Mouse (Mus musculus) heart, postnatal 0 days (tissue): Measurements from ENCODE around the gene Hmx3. TPM values are rescaled to one million over a fixed set of nuclear protein-coding genes. Genes with fewer than 3 reads are reported as not detected.

ENCODE experiments used
- ATAC-seq: fragments of 200-750 bp; cut with Nextera tagmentation; 2 replicates; pipeline ENCODE4 v1.8.0; 2017; ENCODE audit warnings: low read depth, moderate number of reproducible peaks, moderate library complexity; ENCODE audit not compliant: insufficient read depth
- DNase-seq: peaks from one replicate; pipeline ENCODE4 v3.0.0-alpha.2; 2016; ENCODE audit warnings: low spot score
- H3K27ac ChIP-seq: fragments of 300-500 bp; sonication (generic); 2 replicates; pipeline ENCODE4 v1.5.1; 2014; ENCODE audit warnings: low read depth, mild to moderate bottlenecking
- H3K27me3 ChIP-seq: fragments of 300-500 bp; sonication (generic); 2 replicates; pipeline ENCODE4 v1.6.1; 2014; ENCODE audit warnings: low read length, mixed read lengths; ENCODE audit not compliant: control insufficient read depth, insufficient read depth
- H3K36me3 ChIP-seq: fragments of 300-500 bp; sonication (generic); replicated peaks from 2 replicates; pipeline ENCODE4 v1.6.1; 2014; ENCODE audit warnings: low read length, mixed read lengths; ENCODE audit not compliant: control insufficient read depth, insufficient read depth
- H3K4me1 ChIP-seq: fragments of 300-500 bp; sonication (generic); 2 replicates; pipeline ENCODE4 v1.6.1; 2014; ENCODE audit warnings: antibody characterized with exemption; ENCODE audit not compliant: control insufficient read depth, insufficient read depth
- H3K4me2 ChIP-seq: fragments of 300-500 bp; sonication (generic); 2 replicates; pipeline ENCODE4 v1.6.1; 2014; ENCODE audit warnings: low read depth, mild to moderate bottlenecking, low read length, moderate library complexity
- H3K4me3 ChIP-seq: fragments of 300-500 bp; sonication (generic); 2 replicates; pipeline ENCODE4 v1.5.1; 2014; ENCODE audit warnings: low read depth, low read length
- H3K9ac ChIP-seq: fragments of 300-500 bp; sonication (generic); replicated peaks from 2 replicates; pipeline ENCODE4 v1.6.1; 2014; ENCODE audit warnings: low read depth, low read length, mixed read lengths
- H3K9me3 ChIP-seq: fragments of 300-500 bp; sonication (generic); replicated peaks from 2 replicates; pipeline ENCODE4 v1.6.1; 2016; ENCODE audit warnings: low read length; ENCODE audit not compliant: control insufficient read depth
- CTCF ChIP-seq: IDR thresholded peaks from 2 replicates; pipeline ENCODE4 v1.5.1; 2016; ENCODE audit warnings: antibody characterized with exemption, control low read depth, low read depth
- EP300 ChIP-seq: IDR thresholded peaks from 2 replicates; pipeline ENCODE4 v1.6.1; 2016; ENCODE audit warnings: antibody characterized with exemption, low read depth
- WGBS: fragments of 180-500 bp; shearing (Covaris S2); extraction: QIAGEN DNeasy Blood & Tissue Kit; methylation state at CpG from one replicate; pipeline ENCODE4 v1.1.7; 2014; 5-methylcytosine and 5-hydroxymethylcytosine counted together
- polyA plus RNA-seq: library from polyadenylated mRNA; unstranded; fragments of >200 nt; fragmentation: Nextera tagmentation; extraction: Ambion mirVana; gene quantifications from 2 replicates; pipeline ENCODE4 v1.2.1, GENCODE M21; 2015
- total RNA-seq: library from RNA; depleted of rRNA; stranded (reverse); fragments of >200 nt; gene quantifications from 2 replicates; pipeline ENCODE4 v1.2.3, GENCODE M21; 2014; ENCODE audit warnings: low replicate concordance

The Hmx3 gene
- total and polyA plus RNA-seq, 2 experiments from 2014 or later: not detected

DNA sequence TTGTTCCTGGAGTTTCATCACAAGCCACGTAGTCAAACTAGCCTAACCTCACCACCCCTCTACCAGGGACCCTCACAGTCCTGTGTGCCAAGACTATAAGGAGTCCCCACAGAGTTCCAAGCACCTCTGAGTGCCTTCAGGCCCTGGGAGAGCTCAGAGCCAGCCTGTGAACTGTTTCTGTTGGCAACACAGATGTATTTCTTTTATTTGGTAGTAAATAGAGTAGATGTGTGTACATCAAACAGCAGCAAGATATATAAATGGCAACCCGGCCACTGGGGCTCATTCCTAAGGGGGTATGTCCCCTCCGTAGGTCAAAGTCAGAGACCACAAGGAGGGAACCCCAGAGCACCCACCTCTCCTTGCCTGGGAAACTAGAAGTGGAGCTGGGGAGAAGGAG, 5.8 kb downstream of the Hmx3 start, which contains the start of gene Hmx2:
TSS of gene Hmx2 (plus strand) at position 301 of the 400 bp plus-strand sequence.
- peaks cover 98% of the 10 kb centered on the region for H3K27me3 ChIP-seq
- H3K4me1 ChIP-seq: peaks cover 7% of the 10 kb centered on the region; the same call in 1 of the 2 replicates

DNA sequence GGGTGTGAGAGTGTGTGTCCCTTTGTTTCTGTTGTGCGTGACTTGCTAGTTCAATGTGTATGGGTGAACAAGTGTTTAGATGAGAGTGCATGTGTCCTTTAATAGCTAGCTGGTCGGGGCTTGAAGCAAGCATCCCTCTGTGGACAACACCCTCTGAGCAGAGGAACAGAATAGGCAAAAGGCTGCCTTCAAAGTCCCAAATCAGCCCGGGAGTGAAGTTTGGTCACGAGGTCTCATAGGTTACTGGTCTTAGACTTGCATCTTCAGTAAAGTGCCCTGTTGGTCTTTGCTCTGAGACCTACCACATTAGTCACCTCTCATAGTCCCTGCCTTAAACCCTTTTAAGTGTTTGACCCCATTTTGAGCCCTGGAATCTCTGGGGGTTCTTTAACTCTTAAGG, 8.8 kb downstream of the Hmx3 start:
- Histone ChIP-seq H3K27ac (no peak overlapping the region), H3K9me3 (no peaks in the 10 kb centered on the region)
- WGBS: 0% methylated on average over 4 of the region's 4 CpGs

More for the DNA sequence above, 5.8 kb downstream of the Hmx3 start, which contains the start of gene Hmx2:
- TF ChIP-seq CTCF: no peak
- no peak for TF ChIP-seq EP300
- DNase-seq (no peak), ATAC-seq (no peak)
- Histone ChIP-seq H3K4me2 (no peak within 1 kb of the TSS), H3K27ac (no peak within 1 kb of the TSS), H3K9ac (no peak within 1 kb of the TSS), H3K4me3 (no peak within 1 kb of the TSS), H3K9me3 (no peaks in the 10 kb centered on the region), H3K36me3 (no peaks in the 10 kb centered on the region)
- 3% methylated on average over 3 of the region's 3 CpGs for WGBS

DNA sequence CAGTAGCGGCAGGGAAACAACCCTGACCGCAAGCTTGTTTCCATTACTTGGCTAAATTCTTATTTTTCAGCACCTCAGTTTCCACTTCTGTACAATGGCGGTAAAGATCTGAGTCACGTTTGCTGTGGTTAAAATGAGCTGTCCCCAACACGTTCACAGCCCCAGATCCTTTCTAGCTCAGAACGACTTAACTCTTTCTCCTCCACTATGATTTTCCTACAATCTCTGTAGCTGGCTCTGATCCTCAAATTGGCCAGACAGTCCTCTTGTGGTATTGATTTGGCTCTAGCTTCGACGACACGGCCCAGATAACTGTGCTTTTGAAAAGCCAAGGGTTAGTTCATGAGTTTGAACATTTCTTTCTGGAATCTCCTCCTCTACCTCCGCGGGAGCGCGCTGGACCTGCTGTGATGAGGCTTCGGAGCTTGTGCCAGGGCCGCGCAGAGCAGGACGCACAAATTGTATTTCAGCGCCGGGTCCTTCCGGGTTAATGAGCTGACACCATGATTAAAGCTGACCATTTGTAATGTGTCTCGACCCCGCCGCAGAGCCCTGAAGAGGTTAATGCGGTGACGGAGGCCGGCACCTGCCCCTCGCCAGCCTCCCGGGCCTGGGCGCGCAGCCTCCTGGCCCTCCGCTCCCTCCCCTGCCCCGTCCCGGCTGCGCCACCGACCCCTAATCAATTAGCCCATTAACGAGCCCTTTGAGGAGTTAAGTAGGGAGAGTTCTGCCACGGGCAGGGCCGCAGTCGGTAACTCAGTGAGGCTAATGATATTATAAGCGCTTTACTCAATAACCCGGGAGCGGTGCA, 9.5 kb downstream of the Hmx3 start:
- H3K27ac ChIP-seq: no peak overlapping the region
- H3K9ac ChIP-seq: no peak overlapping the region
- ATAC-seq (no peak), DNase-seq (no peak)
- peaks cover 96% of the 10 kb centered on the region for H3K27me3 ChIP-seq
- no peaks in the 10 kb centered on the region for H3K36me3 ChIP-seq
- H3K9me3 ChIP-seq: no peaks in the 10 kb centered on the region
- no peak overlapping the region for H3K4me3 ChIP-seq
- no peak overlapping the region for H3K4me2 ChIP-seq
- TF ChIP-seq CTCF (no peak), EP300 (no peak)
- peaks cover 4% of the 10 kb centered on the region; the same call in 1 of the 2 replicates for H3K4me1 ChIP-seq
- WGBS: 1% methylated on average over 42 of the region's 42 CpGs

More for the DNA sequence above, 8.8 kb downstream of the Hmx3 start:
- H3K27me3 ChIP-seq: peaks cover 96% of the 10 kb centered on the region
- DNase-seq (no peak), ATAC-seq (no peak)
- no peaks in the 10 kb centered on the region for H3K36me3 ChIP-seq
- H3K9ac ChIP-seq: no peak overlapping the region
- H3K4me2 ChIP-seq: no peak overlapping the region
- H3K4me1 ChIP-seq: peaks cover 4% of the 10 kb centered on the region; the same call in 1 of the 2 replicates
- no peak for TF ChIP-seq CTCF
- no peak overlapping the region for H3K4me3 ChIP-seq

DNA sequence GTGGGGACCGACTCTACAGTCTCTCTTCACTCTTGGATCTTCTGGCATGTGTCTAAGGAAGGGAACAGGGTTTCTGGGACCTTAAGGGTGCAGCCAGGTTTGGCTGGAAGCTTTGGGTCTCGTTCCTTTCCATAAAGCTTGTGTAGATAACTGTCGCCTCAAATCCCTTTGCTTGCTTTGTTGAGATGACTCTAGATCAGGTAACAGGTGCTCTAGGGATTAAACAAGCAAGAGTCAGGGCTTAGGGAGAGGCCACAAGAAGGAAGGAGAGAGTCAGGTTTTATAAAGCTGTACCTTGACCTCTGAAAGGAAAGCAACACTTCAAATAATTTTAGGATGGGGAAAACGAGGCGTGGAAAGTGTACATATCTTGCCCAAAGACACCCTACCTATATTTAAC, 10.1 kb downstream of the Hmx3 start:
- no peak for TF ChIP-seq EP300
- TF ChIP-seq CTCF: no peak
- no peak for DNase-seq
- WGBS: 2% methylated on average over 5 of the region's 5 CpGs

DNA sequence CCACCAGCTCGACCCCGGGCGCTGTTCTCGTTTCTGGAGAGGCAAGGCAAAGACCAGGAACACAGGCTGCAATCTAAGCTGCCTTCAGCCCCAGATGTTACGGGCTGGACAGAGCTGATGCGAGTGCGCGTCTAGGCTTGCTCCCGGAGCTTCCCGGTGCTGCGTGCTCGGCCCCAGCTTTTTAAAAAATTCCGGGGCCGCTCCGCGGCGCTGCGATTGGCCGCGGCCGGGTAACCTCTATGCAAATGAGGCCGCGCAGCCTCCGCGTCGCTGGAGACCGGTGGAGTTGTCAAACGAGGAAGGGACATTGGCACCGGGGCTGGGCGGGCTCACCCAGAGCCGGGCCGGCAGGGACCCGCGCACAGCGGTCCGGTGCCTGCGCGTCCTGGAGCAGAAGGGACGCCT, 11.1 kb downstream of the Hmx3 start:
- no peaks in the 10 kb centered on the region for H3K9me3 ChIP-seq
- H3K27me3 ChIP-seq: peaks cover 96% of the 10 kb centered on the region
- under 1% methylated on average over 37 of the region's 39 CpGs for WGBS
- peaks cover 4% of the 10 kb centered on the region; the same call in 1 of the 2 replicates for H3K4me1 ChIP-seq
- DNase-seq (no peak), ATAC-seq (0 out of 2 replicates have a peak, but pooled peaks have one; percentile 14)
- H3K4me3 ChIP-seq: peak overlapping the region; percentile 37
- no peak overlapping the region for H3K9ac ChIP-seq
- H3K4me2 ChIP-seq: peak overlapping the region; percentile 58
- no peaks in the 10 kb centered on the region for H3K36me3 ChIP-seq
- no peak overlapping the region for H3K27ac ChIP-seq
- TF ChIP-seq EP300: no peak
- no peak for TF ChIP-seq CTCF

More for the DNA sequence above, 10.1 kb downstream of the Hmx3 start:
- ATAC-seq: no peak
- Histone ChIP-seq H3K4me3 (no peak overlapping the region), H3K4me1 (peaks cover 4% of the 10 kb centered on the region; the same call in 1 of the 2 replicates), H3K4me2 (no peak overlapping the region), H3K9ac (no peak overlapping the region), H3K27ac (no peak overlapping the region), H3K27me3 (peaks cover 96% of the 10 kb centered on the region), H3K9me3 (no peaks in the 10 kb centered on the region), H3K36me3 (no peaks in the 10 kb centered on the region)
